Mouse (Mus musculus) MEL (cell line): ENCODE measurements at regions not wholly inside any gene's neighbourhood (a gene's known extent, or its start where the extent isn't known, plus 50 kb on each side); places are given as distances from the start of the nearest gene placed in this dataset.

Source experiments
- DNase-seq: peaks from one replicate; pipeline ENCODE4 v3.0.0; 2011; ENCODE audit warnings: low read depth, low spot score
- H3K27ac ChIP-seq: 2 replicates; pipeline ENCODE4 v1.5.1; 2012; ENCODE audit warnings: low read depth, mild to moderate bottlenecking, control low read depth, low read length, moderate library complexity; ENCODE audit not compliant: control insufficient read depth
- H3K27me3 ChIP-seq, 2 experiments: fragments of 150-350 bp in 1 of 2; sonication (generic) in 1 of 2; 2 replicates each; pipeline ENCODE4 v1.6.1; 2012; ENCODE audit warnings: low read length in 2 of 2, mild to moderate bottlenecking in 2 of 2, improper control_type of control experiment in 1 of 2, moderate library complexity in 1 of 2; ENCODE audit not compliant: insufficient read depth in 2 of 2, control insufficient read depth in 1 of 2
- H3K36me3 ChIP-seq, 2 experiments: 2 replicates each; pipeline ENCODE4 v1.6.1; 2012 to 2014; ENCODE audit warnings: low read length in 2 of 2, improper control_type of control experiment in 1 of 2, inconsistent platforms in 1 of 2, mild to moderate bottlenecking in 1 of 2; ENCODE audit not compliant: insufficient read depth in 2 of 2, control insufficient read depth in 1 of 2
- H3K4me1 ChIP-seq, 2 experiments: fragments of 150-350 bp in 1 of 2; sonication (generic) in 1 of 2; 2 replicates each; pipeline ENCODE4 v1.6.1; 2012; ENCODE audit warnings: low read length in 2 of 2, improper control_type of control experiment in 1 of 2, mild to moderate bottlenecking in 1 of 2; ENCODE audit not compliant: insufficient read depth in 2 of 2, control insufficient read depth in 1 of 2
- H3K4me3 ChIP-seq, 2 experiments: fragments of 150-350 bp in 1 of 2; sonication (generic) in 1 of 2; 2 replicates each; pipeline ENCODE4 v1.5.1; 2012; ENCODE audit warnings: low read depth in 2 of 2, low read length in 2 of 2, mild to moderate bottlenecking in 2 of 2, moderate library complexity in 2 of 2, control low read depth in 1 of 2, improper control_type of control experiment in 1 of 2; ENCODE audit not compliant: control insufficient read depth in 1 of 2, insufficient read depth in 1 of 2
- H3K79me2 ChIP-seq: 2 replicates; pipeline ENCODE4 v1.6.1; 2012; ENCODE audit warnings: mild to moderate bottlenecking, low read length, moderate library complexity; ENCODE audit not compliant: control insufficient read depth, poor library complexity, insufficient read depth
- H3K9ac ChIP-seq: 2 replicates; pipeline ENCODE4 v1.6.1; 2012; ENCODE audit warnings: low read depth, mild to moderate bottlenecking, control low read depth, low read length, moderate library complexity; ENCODE audit not compliant: control insufficient read depth, poor library complexity, severe bottlenecking
- H3K9me3 ChIP-seq: fragments of 150-350 bp; sonication (generic); replicated peaks from 2 replicates; pipeline ENCODE4 v1.6.1; 2012; ENCODE audit warnings: mild to moderate bottlenecking, low read length, improper control_type of control experiment, moderate library complexity; ENCODE audit not compliant: insufficient read depth
- CHD2 ChIP-seq: IDR thresholded peaks from 2 replicates; pipeline ENCODE4 v1.6.1; 2011; ENCODE audit warnings: low read length, improper control_type of control experiment
- CTCF ChIP-seq, 3 experiments: IDR thresholded peaks in 2 of 3; conservative IDR thresholded peaks in 1 of 3; 2 replicates each; pipeline ENCODE4 v1.5.1; 2011 to 2012; ENCODE audit warnings: low read length in 3 of 3, low read depth in 2 of 3, mild to moderate bottlenecking in 2 of 3, improper control_type of control experiment in 1 of 3, inconsistent platforms in 1 of 3, mixed read lengths in 1 of 3, moderate library complexity in 1 of 3; ENCODE audit not compliant: control insufficient read depth in 1 of 3, insufficient read depth in 1 of 3, poor library complexity in 1 of 3, severe bottlenecking in 1 of 3
- ELF1 ChIP-seq: IDR thresholded peaks from 2 replicates; pipeline ENCODE4 v1.6.1; 2014; ENCODE audit warnings: low read depth, mild to moderate bottlenecking, inconsistent platforms, low read length, improper control_type of control experiment, moderate library complexity
- EP300 ChIP-seq, 2 experiments: IDR thresholded peaks; 2 replicates each; pipeline ENCODE4 v1.6.1; 2011; ENCODE audit warnings: improper control_type of control experiment in 2 of 2, low read length in 2 of 2, low read depth in 1 of 2, mild to moderate bottlenecking in 1 of 2
- ETS1 ChIP-seq: IDR thresholded peaks from 2 replicates; pipeline ENCODE4 v1.6.1; 2012; ENCODE audit warnings: low read depth, mild to moderate bottlenecking, inconsistent platforms, low read length, improper control_type of control experiment, moderate library complexity
- GATA1 ChIP-seq: IDR thresholded peaks from 2 replicates; pipeline ENCODE4 v1.6.1; 2011; ENCODE audit warnings: low read depth, low read length, improper control_type of control experiment
- HCFC1 ChIP-seq: IDR thresholded peaks from 2 replicates; pipeline ENCODE4 v1.6.1; 2012; ENCODE audit warnings: low read depth, mild to moderate bottlenecking, inconsistent platforms, low read length, improper control_type of control experiment, moderate library complexity
- MAX ChIP-seq: IDR thresholded peaks from 2 replicates; pipeline ENCODE4 v1.6.1; 2011; ENCODE audit warnings: low read length, improper control_type of control experiment
- MXI1 ChIP-seq: IDR thresholded peaks from 2 replicates; pipeline ENCODE4 v1.6.1; 2011; ENCODE audit warnings: mild to moderate bottlenecking, low read depth, low read length, improper control_type of control experiment
- MYB ChIP-seq: IDR thresholded peaks from 2 replicates; pipeline ENCODE4 v1.6.1; 2011; ENCODE audit warnings: mild to moderate bottlenecking, low read depth, low read length, improper control_type of control experiment
- NRF1 ChIP-seq: IDR thresholded peaks from 2 replicates; pipeline ENCODE4 v1.6.1; 2014; ENCODE audit warnings: low read depth, mild to moderate bottlenecking, inconsistent platforms, low read length, improper control_type of control experiment, moderate library complexity; ENCODE audit not compliant: poor library complexity, insufficient read depth, severe bottlenecking
- POLR2A ChIP-seq, 2 experiments: IDR thresholded peaks; 2 replicates each; pipeline ENCODE4 v1.6.1; 2011 to 2012; ENCODE audit warnings: low read length in 2 of 2, mild to moderate bottlenecking in 2 of 2, control low read depth in 1 of 2, improper control_type of control experiment in 1 of 2, low read depth in 1 of 2, moderate library complexity in 1 of 2; ENCODE audit not compliant: control insufficient read depth in 1 of 2, insufficient read depth in 1 of 2, poor library complexity in 1 of 2
- POLR2AphosphoS2 ChIP-seq: IDR thresholded peaks from 2 replicates; pipeline ENCODE4 v1.6.1; 2011; ENCODE audit warnings: low read length, improper control_type of control experiment
- POLR2AphosphoS5 ChIP-seq: IDR thresholded peaks from 2 replicates; pipeline ENCODE4 v1.6.1; 2012; ENCODE audit warnings: low read depth, borderline replicate concordance, mild to moderate bottlenecking, inconsistent platforms, low read length, moderate library complexity, mixed read lengths
- RAD21 ChIP-seq: IDR thresholded peaks from 2 replicates; pipeline ENCODE4 v1.6.1; 2011; ENCODE audit warnings: mild to moderate bottlenecking, low read depth, low read length, improper control_type of control experiment
- RCOR1 ChIP-seq: IDR thresholded peaks from 2 replicates; pipeline ENCODE4 v1.6.1; 2012; ENCODE audit warnings: low read depth, mild to moderate bottlenecking, inconsistent platforms, low read length, improper control_type of control experiment
- TCF12 ChIP-seq: IDR thresholded peaks from 2 replicates; pipeline ENCODE4 v1.6.1; 2014; ENCODE audit warnings: low read depth, mild to moderate bottlenecking, inconsistent platforms, low read length, improper control_type of control experiment, moderate library complexity
- USF2 ChIP-seq, 2 experiments: IDR thresholded peaks; 2 replicates each; pipeline ENCODE4 v1.6.1; 2011 to 2012; ENCODE audit warnings: improper control_type of control experiment in 2 of 2, low read length in 2 of 2, borderline replicate concordance in 1 of 2, inconsistent platforms in 1 of 2, low read depth in 1 of 2, mild to moderate bottlenecking in 1 of 2; ENCODE audit not compliant: insufficient read depth in 1 of 2
- ZC3H11A ChIP-seq: IDR thresholded peaks from 2 replicates; pipeline ENCODE4 v1.6.1; 2012; ENCODE audit warnings: low read depth, mild to moderate bottlenecking, inconsistent platforms, low read length, improper control_type of control experiment
- ZMIZ1 ChIP-seq: IDR thresholded peaks from 2 replicates; pipeline ENCODE4 v1.6.1; 2012; ENCODE audit warnings: low read depth, mild to moderate bottlenecking, inconsistent platforms, low read length, improper control_type of control experiment, moderate library complexity

DNA sequence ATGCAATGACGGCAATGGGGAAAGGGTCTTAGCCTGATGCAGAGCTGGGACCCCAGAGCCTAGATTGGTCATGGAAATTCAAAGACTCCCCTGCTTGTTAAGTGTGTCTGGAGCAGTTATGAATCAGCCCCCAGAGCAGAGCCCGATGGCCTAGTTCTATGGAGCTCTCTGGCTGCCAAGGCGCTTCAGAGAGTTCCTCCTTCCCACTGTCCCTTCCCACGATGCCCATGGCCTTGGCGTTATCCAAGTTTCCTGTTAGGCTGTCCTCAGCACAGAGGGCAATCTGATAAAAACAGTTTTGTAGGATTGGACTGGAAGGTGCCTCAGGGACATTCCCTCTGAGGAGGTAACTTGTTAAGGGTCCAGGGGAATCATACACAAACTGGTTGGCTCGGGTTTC is 62.2 kb upstream of the Id2 start:
- TF ChIP-seq RCOR1 (no peak), POLR2AphosphoS2 (no peak), ETS1 (no peak), USF2 (IDR thresholded peaks at IDR 0.05; ENCODE audit: borderline replicate concordance in 1 of 2, insufficient read depth in 1 of 2, low read depth in 1 of 2, low read length in 2 of 2) (no peak), ZC3H11A (no peak), CHD2 (no peak)
- no peak for DNase-seq
- H3K27ac ChIP-seq = no peak overlapping the region
- H3K27me3 ChIP-seq = no peaks in the 10 kb centered on the region
- no peaks in the 10 kb centered on the region for H3K79me2 ChIP-seq
- H3K9ac ChIP-seq = no peak overlapping the region
- no peaks in the 10 kb centered on the region for H3K36me3 ChIP-seq
- no peak overlapping the region for H3K4me3 ChIP-seq
- H3K9me3 ChIP-seq = no peaks in the 10 kb centered on the region
- no peaks in the 10 kb centered on the region for H3K4me1 ChIP-seq

- no peak overlapping the region for H3K27ac ChIP-seq
- TF ChIP-seq EP300 (IDR thresholded peaks at IDR 0.05; ENCODE audit: low read depth in 1 of 2, low read length in 2 of 2) = no peak
- TF ChIP-seq RAD21 = no peak
- no peak for TF ChIP-seq ZC3H11A
- TF ChIP-seq MXI1 = no peak
- TF ChIP-seq, all 39 proteins: peak for 0
- DNase-seq = peak; percentile 4
- no peaks in the 10 kb centered on the region for H3K4me1 ChIP-seq
- H3K36me3 ChIP-seq = no peaks in the 10 kb centered on the region
- no peaks in the 10 kb centered on the region for H3K79me2 ChIP-seq
- no peaks in the 10 kb centered on the region; a peak in 1 of 4 replicates for H3K27me3 ChIP-seq
- H3K9ac ChIP-seq = no peak overlapping the region
- no peaks in the 10 kb centered on the region for H3K9me3 ChIP-seq
- no peak overlapping the region for H3K4me3 ChIP-seq
Observed at GRCm38 (mm10) chr12:25157238-25157637, 60.3 kb upstream of the Id2 start.

GRCm38 (mm10) chr12:25155396-25155795 is 58.5 kb upstream of the Id2 start:
- H3K9ac ChIP-seq = no peak overlapping the region
- TF ChIP-seq GATA1 = no peak
- TF ChIP-seq NRF1 = no peak
- no peak for TF ChIP-seq MYB
- no peak for TF ChIP-seq TCF12
- no peak for TF ChIP-seq MXI1
- TF ChIP-seq CTCF (IDR thresholded peaks at IDR 0.05 in 2 of 3, conservative IDR thresholded peaks at IDR 0.05 in 1 of 3; ENCODE audit: control insufficient read depth in 1 of 3, insufficient read depth in 1 of 3, low read depth in 2 of 3, low read length in 3 of 3, poor library complexity in 1 of 3, severe bottlenecking in 1 of 3) = no peak
- no peak for TF ChIP-seq POLR2AphosphoS5
- no peak for TF ChIP-seq POLR2AphosphoS2
- no peak for TF ChIP-seq ZMIZ1
- no peak for TF ChIP-seq ELF1
- TF ChIP-seq HCFC1 = no peak
- no peak for TF ChIP-seq RAD21
- no peak for TF ChIP-seq MAX
- TF ChIP-seq EP300 (IDR thresholded peaks at IDR 0.05; ENCODE audit: low read depth in 1 of 2, low read length in 2 of 2) = no peak
- no peak for TF ChIP-seq ZC3H11A
- TF ChIP-seq POLR2A (IDR thresholded peaks at IDR 0.05; ENCODE audit: control insufficient read depth in 1 of 2, insufficient read depth in 1 of 2, low read depth in 1 of 2, low read length in 2 of 2, poor library complexity in 1 of 2) = no peak
- H3K4me1 ChIP-seq = no peaks in the 10 kb centered on the region
- no peak overlapping the region for H3K27ac ChIP-seq
- no peaks in the 10 kb centered on the region for H3K9me3 ChIP-seq
- H3K27me3 ChIP-seq = no peaks in the 10 kb centered on the region; a peak in 1 of 4 replicates
- no peak for DNase-seq
- no peaks in the 10 kb centered on the region for H3K79me2 ChIP-seq
- no peak overlapping the region for H3K4me3 ChIP-seq
- H3K36me3 ChIP-seq = no peaks in the 10 kb centered on the region
